Mouse (Mus musculus): ENCODE measurements at regions not wholly inside any gene's neighbourhood (a gene's known extent, or its start where the extent isn't known, plus 50 kb on each side); places are given as distances from the start of the nearest gene placed in this dataset.

DNA sequence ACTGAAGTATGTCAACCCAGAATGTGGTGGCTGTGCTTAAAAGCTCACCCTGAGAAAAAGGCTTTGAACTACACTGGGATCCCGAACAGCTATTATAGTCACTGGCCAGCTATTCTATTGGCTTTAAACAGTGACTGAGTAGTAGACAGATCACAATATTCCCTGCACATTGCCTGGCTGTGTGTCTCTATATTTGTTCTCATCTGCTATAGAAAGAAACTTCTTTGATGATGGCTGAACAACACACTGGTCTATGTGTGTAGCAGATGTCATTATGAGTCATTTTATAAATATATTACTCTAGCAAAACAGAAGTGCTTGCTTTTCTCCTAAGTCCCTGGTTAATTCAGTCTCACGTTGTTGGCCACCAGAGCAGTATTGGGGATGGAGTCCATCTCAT is 152.1 kb upstream of the Slco6d1 start:
- no peak for DNase-seq (ENCODE audit: low spot score in 2 of 2)

DNA sequence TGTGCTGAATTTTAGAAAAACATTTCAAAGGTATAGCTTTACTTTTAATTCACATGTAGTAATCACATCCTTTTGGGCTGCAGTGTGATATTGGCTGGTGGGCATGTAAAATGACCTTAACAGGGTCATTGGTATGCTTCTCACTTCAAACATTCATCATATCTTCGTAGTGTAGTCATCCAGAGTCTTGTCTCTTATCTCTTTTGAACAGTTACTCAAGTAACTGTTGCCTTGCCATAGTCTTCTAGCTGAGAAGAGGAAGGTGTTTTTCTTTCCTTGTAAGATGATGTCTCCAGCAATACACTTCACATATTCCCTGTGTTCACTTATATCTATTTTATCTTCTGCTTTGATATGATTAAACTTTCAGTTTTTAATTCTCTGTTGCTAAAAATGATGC is 150.7 kb upstream of the Slco6d1 start:
- DNase-seq (ENCODE audit: low spot score in 2 of 2) = no peak

DNA sequence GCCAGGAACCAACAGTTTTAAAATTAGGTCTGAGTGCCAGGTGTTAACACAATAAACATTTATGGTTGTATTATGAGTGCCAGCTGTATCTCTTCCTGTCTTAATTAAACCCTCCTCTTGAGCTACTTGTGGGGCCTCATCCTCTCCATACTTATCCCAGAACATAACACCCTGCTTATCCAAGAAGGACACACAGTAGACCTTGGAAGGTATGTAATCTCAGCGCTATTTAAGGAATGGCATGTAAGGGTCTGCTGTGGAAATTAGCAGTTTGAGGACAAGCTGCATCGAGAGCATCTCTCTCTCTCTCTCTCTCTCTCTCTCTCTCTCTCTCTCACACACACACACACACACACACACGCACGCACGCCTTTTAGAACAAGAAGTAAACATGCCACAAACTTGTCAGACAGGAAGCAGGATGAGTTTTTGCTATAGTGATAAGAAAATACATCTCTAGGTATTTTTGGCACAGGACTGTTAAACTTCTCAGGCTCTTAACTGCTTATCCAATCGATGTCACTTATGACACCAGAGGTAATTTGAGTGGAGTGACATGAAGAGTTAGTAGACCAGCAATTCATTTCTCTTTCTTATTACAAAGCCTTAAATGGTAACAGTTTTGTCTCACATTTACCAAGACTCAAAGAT is 146.8 kb upstream of the Slco6d1 start:
- DNase-seq (ENCODE audit: low spot score in 2 of 2) = no peak

DNA sequence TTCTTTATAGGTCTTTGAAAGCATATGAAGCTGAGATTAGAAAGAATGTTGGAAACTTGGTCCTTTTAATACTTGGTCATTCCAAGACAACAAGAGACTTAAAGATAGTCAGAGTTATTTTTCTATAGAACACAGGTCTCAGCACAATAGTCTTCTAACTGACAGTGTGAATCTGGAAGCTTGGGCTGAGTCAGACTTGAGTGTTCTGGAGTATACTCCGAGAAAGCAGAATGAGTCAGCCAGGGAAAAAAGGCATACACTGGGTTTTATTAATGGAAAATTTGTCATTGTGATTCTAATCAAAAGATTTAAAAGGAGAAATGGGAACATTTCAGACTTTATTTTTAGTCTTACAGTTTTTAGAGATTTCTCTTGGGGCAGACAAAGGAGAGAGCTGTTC is 145.4 kb upstream of the Slco6d1 start:
- DNase-seq (ENCODE audit: low spot score in 2 of 2) = no peak

DNA sequence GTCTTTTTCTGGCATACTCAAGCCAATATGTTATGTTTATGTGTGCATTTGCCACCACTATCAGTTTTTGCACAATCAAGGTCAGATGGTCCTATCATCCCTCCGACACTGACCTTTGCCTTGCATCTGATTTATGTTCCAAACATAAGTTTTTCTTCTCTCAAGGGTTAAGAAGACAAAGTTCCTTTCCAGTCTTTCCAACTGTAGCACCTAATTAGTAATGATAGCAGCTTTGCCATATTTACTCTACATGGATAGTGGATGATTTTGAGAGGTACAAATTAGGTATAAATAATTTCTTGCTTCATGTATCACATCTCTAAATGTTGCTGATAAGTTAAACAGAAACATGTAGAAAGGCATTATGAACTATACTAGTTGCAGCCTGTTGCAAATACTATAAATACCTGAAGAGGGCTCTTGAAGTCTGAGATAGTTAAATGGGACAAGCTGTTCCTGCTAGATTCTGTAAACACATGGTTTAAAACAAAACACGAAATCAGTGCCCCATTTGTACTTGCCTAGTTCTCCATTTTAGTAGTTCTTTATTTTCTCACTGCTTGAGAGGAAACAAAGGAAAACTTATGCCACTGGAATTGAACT is 141.4 kb upstream of the Slco6d1 start:
- DNase-seq (ENCODE audit: low spot score in 2 of 2) = peak; percentile 2 to 11

DNA sequence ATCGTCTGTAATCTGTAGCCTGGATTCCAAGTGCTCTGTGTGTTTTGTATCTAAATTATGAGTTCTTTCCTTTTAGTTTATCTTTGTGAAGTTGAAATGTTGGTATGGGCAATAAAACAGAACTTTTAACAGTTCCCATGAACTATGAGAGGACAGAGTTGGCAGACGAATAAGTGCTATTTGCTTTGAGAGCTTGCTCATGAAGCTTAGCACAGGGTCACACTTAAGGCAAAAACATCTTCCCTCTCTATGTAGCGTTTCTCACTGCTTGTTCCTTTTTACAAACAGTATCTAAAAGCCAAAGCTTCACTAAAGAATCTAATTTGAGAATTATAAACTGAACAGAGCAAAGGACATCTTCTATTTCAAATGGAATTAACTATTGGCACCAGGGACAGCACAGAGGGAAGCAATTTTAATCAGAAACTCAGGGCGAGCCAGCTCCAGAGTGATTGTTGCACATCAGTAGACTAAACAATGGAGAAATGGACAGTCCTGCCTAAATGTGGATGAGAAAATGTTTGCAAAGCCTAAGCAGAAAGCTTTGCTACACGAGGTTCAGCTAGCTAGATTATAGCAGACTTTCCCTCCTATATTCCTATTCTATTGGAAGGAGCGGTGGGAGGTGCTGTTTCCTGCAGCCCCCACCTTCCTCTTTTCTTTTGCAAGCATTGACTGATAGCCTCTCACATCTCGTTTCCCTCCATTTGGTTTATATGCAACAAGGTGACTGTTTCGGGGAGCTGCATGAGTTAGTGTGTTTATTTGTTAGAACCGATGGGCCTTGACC is 140.5 kb upstream of the Slco6d1 start:
- no peak for DNase-seq (ENCODE audit: low spot score in 2 of 2)

DNA sequence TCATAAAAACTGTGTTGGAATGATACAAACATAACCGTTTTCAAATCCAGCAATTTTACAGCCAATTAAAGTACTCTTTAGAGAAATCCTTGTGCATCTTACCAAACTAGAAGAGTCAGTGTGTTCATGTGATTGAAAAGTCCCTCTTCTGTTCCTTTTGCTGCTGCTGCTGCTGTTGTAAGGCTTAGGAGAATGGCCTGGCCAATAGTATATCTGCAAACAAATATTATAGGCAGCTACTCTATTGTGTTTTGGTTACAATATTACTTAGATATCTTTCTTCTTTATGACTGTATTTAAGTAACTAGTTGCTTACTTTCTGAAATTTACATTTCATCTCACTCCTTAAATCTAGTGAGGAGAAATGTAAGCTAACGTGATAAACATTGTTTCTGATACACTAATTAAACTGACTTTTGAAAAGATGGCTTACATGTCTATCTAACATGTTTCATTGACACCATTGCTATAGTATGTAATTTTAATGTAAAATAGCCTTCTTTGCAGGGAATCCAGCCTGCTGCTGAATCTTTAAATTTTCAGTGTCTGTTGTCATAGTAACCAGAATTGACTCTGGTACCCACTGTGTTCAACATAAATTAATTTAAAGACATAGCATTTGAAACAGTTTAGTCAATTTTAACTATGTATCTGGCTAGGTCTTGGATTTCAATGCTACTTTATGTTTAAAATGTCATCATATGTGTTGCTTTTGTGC is 139.7 kb upstream of the Slco6d1 start:
- DNase-seq (ENCODE audit: low spot score in 2 of 2) = no peak

DNA sequence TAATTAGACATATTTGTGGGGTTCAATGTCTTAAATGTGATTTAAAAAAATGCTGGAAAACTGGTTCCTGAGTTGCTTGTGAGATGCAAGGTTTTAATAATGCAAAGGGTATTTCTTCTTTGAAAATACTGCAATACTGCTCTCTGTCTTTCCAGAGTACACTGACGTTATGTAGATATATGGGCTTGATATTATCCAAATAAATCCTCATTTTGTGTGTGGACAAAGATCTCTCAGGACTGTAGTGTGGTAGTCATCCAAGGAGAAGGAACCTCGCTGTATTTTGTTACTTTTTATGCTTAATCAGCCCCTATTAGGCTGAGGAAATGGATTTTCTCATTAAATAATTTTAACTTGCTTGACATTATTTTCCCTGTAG is 139.2 kb upstream of the Slco6d1 start:
- no peak for DNase-seq (ENCODE audit: low spot score in 2 of 2)

DNA sequence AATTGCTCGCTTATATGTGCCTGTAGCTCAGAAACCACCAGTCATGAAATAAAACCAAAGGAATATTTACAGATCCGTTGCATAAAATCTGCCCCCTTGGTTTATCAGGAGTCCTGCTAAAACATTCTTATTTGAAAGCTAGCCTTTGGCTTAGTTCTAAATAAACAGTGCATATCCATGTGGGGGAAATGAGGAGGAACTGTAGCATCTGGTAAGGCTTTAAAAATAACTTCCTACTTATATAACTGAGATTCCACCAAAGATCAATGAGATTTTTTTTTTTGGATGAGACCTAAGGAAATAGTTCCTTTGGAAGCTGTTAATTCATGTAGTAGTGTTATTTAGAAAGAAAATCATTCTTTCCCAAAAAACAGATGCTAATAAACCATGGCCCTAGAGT is 117.8 kb upstream of the Slco6d1 start:
- no peak for DNase-seq (ENCODE audit: low spot score in 2 of 2)

DNA sequence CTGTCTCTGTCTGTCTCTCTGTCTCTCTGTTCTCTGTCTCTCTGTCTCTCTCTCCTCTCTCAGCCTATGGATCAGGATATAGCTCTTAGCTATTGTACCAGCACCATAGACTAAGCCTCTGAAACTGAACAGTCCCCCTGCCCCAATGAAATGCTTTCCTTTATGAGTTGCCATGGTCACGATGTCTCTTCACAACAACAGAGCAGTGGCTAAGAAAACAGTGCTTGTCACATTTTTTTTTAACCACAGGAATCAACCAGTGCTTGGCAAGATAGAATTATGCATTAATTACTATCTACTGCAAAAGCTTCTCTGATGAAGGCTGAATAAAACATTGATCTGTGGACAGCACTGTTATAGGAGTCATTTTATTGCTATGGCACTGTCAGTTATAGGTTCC is 114.6 kb upstream of the Slco6d1 start:
- DNase-seq (ENCODE audit: low spot score in 2 of 2) = no peak

DNA sequence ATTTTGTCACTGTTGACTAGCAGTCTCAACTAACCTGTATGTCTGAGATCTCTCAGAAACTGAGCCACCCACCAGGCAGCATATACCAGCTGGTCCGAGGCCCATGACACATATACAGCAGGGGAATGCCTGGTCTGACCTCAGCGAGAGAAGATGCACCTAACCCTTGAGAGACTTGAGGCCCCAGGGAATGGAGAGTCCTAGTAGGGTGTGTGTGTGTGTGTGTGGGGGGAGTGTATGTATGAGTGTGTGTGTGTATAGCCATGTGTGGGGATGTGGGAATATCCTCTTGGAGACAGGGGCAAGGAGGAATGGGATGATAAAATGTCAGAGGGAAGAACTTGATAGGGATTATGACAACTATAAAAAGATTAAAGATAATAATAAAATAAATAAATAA is 113.4 kb upstream of the Slco6d1 start:
- no peak for DNase-seq (ENCODE audit: low spot score in 2 of 2)

DNA sequence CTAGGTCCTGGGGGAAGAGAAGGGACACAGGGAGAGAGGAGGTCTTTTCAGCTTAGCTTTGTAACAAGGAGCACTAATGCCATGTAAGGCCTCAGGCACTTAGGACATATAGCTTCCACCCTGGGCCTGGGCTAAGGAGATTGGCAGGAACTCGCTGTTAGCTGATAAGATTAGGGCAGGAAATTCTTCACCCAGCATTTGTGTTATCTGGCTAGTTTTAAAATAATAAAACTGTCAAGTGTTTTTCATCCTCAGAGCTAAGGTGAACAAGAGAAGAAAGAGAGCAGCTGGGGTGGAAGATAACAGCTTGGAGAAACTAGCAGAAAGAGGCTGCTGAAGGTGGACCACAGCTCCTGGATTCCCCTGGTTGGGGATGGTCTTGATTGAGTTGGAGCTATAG is 111.0 kb upstream of the Slco6d1 start:
- no peak for DNase-seq (ENCODE audit: low spot score in 2 of 2)

DNA sequence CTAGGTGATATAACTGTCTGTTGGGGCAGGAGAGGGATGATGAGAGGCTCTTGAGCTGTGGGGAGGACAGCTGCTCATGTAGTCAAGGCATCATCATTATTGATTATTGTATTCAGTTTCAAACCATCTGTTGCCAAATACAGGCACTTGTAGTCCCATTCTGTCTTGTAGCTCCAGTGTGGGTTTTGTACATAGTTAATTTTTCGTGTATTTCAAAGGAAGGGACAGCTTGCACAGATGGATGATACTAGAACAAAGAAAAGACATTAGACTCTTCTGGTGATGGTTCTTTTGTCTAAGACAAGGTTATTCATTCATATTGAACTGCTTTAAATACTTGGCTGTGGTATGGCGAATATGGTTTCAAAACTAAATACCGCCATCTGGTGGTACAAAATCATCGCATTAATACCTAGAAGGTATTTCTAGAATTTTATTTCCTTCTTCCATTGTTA is 70.8 kb upstream of the Slco6d1 start:
- DNase-seq (ENCODE audit: low spot score in 2 of 2) = peak in 1 of 2 experiments; percentile 5

DNA sequence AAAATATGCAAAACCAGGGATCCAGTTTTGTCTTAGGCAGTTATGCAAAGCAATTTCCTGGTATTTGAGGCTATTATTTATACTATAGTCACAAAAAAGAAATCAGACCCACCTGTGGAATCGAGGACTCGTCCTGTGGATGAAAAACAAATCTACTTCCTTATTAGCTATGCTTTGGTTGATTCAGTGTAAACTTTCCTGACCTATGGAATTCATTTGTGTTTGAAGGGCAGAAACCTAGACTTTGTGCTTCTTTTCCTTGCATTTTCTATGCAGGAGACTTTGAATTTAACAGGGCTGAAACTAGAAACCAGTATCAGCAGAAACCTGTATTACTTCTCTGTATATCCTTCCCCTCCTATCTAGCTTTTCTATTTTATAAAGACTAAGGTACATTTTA is 70.2 kb upstream of the Slco6d1 start:
- no peak for DNase-seq (ENCODE audit: low spot score in 2 of 2)

DNA sequence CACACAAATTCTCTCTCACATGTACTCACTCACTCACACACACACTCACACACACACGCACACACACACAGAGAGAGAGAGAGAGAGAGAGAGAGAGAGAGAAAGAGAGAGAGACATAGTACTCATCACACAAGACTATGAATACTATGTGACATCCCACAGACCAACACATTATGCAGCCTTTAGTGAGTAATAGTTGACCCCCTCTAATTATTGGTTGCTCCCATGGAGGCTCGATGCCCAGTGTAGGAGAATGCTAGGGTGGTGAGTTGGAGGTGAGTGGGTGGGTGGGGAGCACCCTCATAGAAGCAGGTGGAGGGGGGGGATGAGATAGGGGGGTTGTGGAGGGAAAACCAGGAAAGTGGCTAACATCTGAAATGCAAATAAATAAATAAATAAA is 69.4 kb upstream of the Slco6d1 start:
- DNase-seq (ENCODE audit: low spot score in 2 of 2) = no peak

All from heart, adult 9 months (tissue).